Mouse (Mus musculus): Measurements from ENCODE around the gene Il11ra1. TPM values are rescaled to one million over a fixed set of nuclear protein-coding genes. Genes with fewer than 3 reads are reported as not detected.

Gene Il11ra1
- polyA plus RNA-seq, 1 experiment from 2014 or later = 142 TPM

- H3K9me3 ChIP-seq (replicated peaks; ENCODE audit: control insufficient read depth, low read length) = no peaks in the 10 kb centered on the region
- no peaks in the 10 kb centered on the region for H3K27me3 ChIP-seq (ENCODE audit: control insufficient read depth, insufficient read depth, low read length)
- H3K4me2 ChIP-seq (ENCODE audit: low read depth, low read length) = no peak overlapping the region
- 59% methylated on average over 4 of the region's 4 CpGs for WGBS
- peaks cover 32% of the 10 kb centered on the region for H3K4me1 ChIP-seq (ENCODE audit: control insufficient read depth, insufficient read depth, low read length)
- no peak overlapping the region for H3K4me3 ChIP-seq (ENCODE audit: low read length)
- H3K9ac ChIP-seq (ENCODE audit: low read length) = no peak overlapping the region
- no peaks in the 10 kb centered on the region; the same call in 1 of the 2 replicates for H3K36me3 ChIP-seq (ENCODE audit: control insufficient read depth, insufficient read depth)
- H3K27ac ChIP-seq (ENCODE audit: low read length) = no peak overlapping the region
- ATAC-seq (replicated peaks; ENCODE audit: extremely low read depth, insufficient read depth, low FRiP score) = no peak
These were observed 10.4 kb downstream of the Il11ra1 start for GRCm38 (mm10) chr4:41710229-41710628.

GRCm38 (mm10) chr4:41711705-41712375 is 12.1 kb downstream of the Il11ra1 start:
- Histone ChIP-seq H3K36me3 (ENCODE audit: control insufficient read depth, insufficient read depth) (no peaks in the 10 kb centered on the region; the same call in 1 of the 2 replicates), H3K9ac (ENCODE audit: low read length) (peak overlapping the region; percentile 98), H3K4me3 (ENCODE audit: low read length) (peak overlapping the region; percentile 88), H3K27me3 (ENCODE audit: control insufficient read depth, insufficient read depth, low read length) (no peaks in the 10 kb centered on the region), H3K9me3 (replicated peaks; ENCODE audit: control insufficient read depth, low read length) (no peaks in the 10 kb centered on the region), H3K4me1 (ENCODE audit: control insufficient read depth, insufficient read depth, low read length) (peaks cover 23% of the 10 kb centered on the region), H3K4me2 (ENCODE audit: low read depth, low read length) (peak overlapping the region; percentile 81), H3K27ac (ENCODE audit: low read length) (no peak overlapping the region)
- no peak for ATAC-seq (replicated peaks; ENCODE audit: extremely low read depth, insufficient read depth, low FRiP score)
- WGBS = 69% methylated on average over 16 of the region's 16 CpGs

GRCm38 (mm10) chr4:41712421-41713196 is 12.8 kb downstream of the Il11ra1 start:
- 34% methylated on average over 31 of the region's 31 CpGs for WGBS
- H3K4me2 ChIP-seq (ENCODE audit: low read depth, low read length) = peak overlapping the region; percentile 81
- no peaks in the 10 kb centered on the region for H3K9me3 ChIP-seq (replicated peaks; ENCODE audit: control insufficient read depth, low read length)
- no peaks in the 10 kb centered on the region; the same call in 1 of the 2 replicates for H3K36me3 ChIP-seq (ENCODE audit: control insufficient read depth, insufficient read depth)
- peak overlapping the region; percentile 88 for H3K4me3 ChIP-seq (ENCODE audit: low read length)
- peak overlapping the region; percentile 75 for H3K27ac ChIP-seq (ENCODE audit: low read length)
- H3K4me1 ChIP-seq (ENCODE audit: control insufficient read depth, insufficient read depth, low read length) = peaks cover 19% of the 10 kb centered on the region
- no peak; the same call in 1 of the 2 replicates for ATAC-seq (replicated peaks; ENCODE audit: extremely low read depth, insufficient read depth, low FRiP score)
- H3K27me3 ChIP-seq (ENCODE audit: control insufficient read depth, insufficient read depth, low read length) = no peaks in the 10 kb centered on the region
- H3K9ac ChIP-seq (ENCODE audit: low read length) = peak overlapping the region; percentile 98

- H3K36me3 ChIP-seq (ENCODE audit: control insufficient read depth, insufficient read depth) = peaks cover 4% of the 10 kb centered on the region; the same call in 1 of the 2 replicates
- H3K27ac ChIP-seq (ENCODE audit: low read length) = peak within 1 kb of the TSS; percentile 75
- peak within 1 kb of the TSS; percentile 81 for H3K4me2 ChIP-seq (ENCODE audit: low read depth, low read length)
- no peaks in the 10 kb centered on the region for H3K9me3 ChIP-seq (replicated peaks; ENCODE audit: control insufficient read depth, low read length)
- H3K27me3 ChIP-seq (ENCODE audit: control insufficient read depth, insufficient read depth, low read length) = no peaks in the 10 kb centered on the region
- peaks cover 19% of the 10 kb centered on the region for H3K4me1 ChIP-seq (ENCODE audit: control insufficient read depth, insufficient read depth, low read length)
- WGBS = under 1% methylated on average over 61 of the region's 61 CpGs
- H3K9ac ChIP-seq (ENCODE audit: low read length) = peak within 1 kb of the TSS; percentile 98
- peak within 1 kb of the TSS; percentile 88 for H3K4me3 ChIP-seq (ENCODE audit: low read length)
- peak; percentile 75 for ATAC-seq (replicated peaks; ENCODE audit: extremely low read depth, insufficient read depth, low FRiP score)
These were observed 13.6 kb downstream of the Il11ra1 start, which contains the start of gene Rpp25l for GRCm38 (mm10) chr4:41713197-41714067. Gene Rpp25l, minus strand, starts transcription at chr4:41713534.

GRCm38 (mm10) chr4:41714276-41714675 is 14.5 kb downstream of the Il11ra1 start:
- Histone ChIP-seq H3K36me3 (ENCODE audit: control insufficient read depth, insufficient read depth) (peaks cover 10% of the 10 kb centered on the region), H3K27ac (ENCODE audit: low read length) (no peak overlapping the region), H3K4me1 (ENCODE audit: control insufficient read depth, insufficient read depth, low read length) (peaks cover 19% of the 10 kb centered on the region), H3K4me3 (ENCODE audit: low read length) (peak overlapping the region; percentile 88), H3K27me3 (ENCODE audit: control insufficient read depth, insufficient read depth, low read length) (no peaks in the 10 kb centered on the region), H3K4me2 (ENCODE audit: low read depth, low read length) (peak overlapping the region; percentile 81), H3K9me3 (replicated peaks; ENCODE audit: control insufficient read depth, low read length) (no peaks in the 10 kb centered on the region), H3K9ac (ENCODE audit: low read length) (no peak overlapping the region)
- 15% methylated on average over 8 of the region's 8 CpGs for WGBS
- 0 out of 2 replicates have a peak, but pooled peaks have one; percentile 34 for ATAC-seq (replicated peaks; ENCODE audit: extremely low read depth, insufficient read depth, low FRiP score)

GRCm38 (mm10) chr4:41715082-41715481 is 15.3 kb downstream of the Il11ra1 start:
- Histone ChIP-seq H3K27ac (ENCODE audit: low read length) (no peak overlapping the region), H3K9ac (ENCODE audit: low read length) (no peak overlapping the region), H3K4me1 (ENCODE audit: control insufficient read depth, insufficient read depth, low read length) (peaks cover 19% of the 10 kb centered on the region), H3K4me3 (ENCODE audit: low read length) (no peak overlapping the region), H3K36me3 (ENCODE audit: control insufficient read depth, insufficient read depth) (peaks cover 14% of the 10 kb centered on the region), H3K27me3 (ENCODE audit: control insufficient read depth, insufficient read depth, low read length) (no peaks in the 10 kb centered on the region), H3K9me3 (replicated peaks; ENCODE audit: control insufficient read depth, low read length) (no peaks in the 10 kb centered on the region), H3K4me2 (ENCODE audit: low read depth, low read length) (no peak overlapping the region)
- 63% methylated on average over 8 of the region's 8 CpGs for WGBS
- no peak for ATAC-seq (replicated peaks; ENCODE audit: extremely low read depth, insufficient read depth, low FRiP score)

- Histone ChIP-seq H3K27me3 (ENCODE audit: control insufficient read depth, insufficient read depth, low read length) (no peaks in the 10 kb centered on the region), H3K9me3 (replicated peaks; ENCODE audit: control insufficient read depth, low read length) (no peaks in the 10 kb centered on the region), H3K9ac (ENCODE audit: low read length) (no peak overlapping the region), H3K36me3 (ENCODE audit: control insufficient read depth, insufficient read depth) (peaks cover 14% of the 10 kb centered on the region), H3K4me1 (ENCODE audit: control insufficient read depth, insufficient read depth, low read length) (peaks cover 19% of the 10 kb centered on the region), H3K4me3 (ENCODE audit: low read length) (no peak overlapping the region), H3K27ac (ENCODE audit: low read length) (no peak overlapping the region), H3K4me2 (ENCODE audit: low read depth, low read length) (no peak overlapping the region)
- 87% methylated on average over 5 of the region's 5 CpGs for WGBS
- no peak for ATAC-seq (replicated peaks; ENCODE audit: extremely low read depth, insufficient read depth, low FRiP score)
These were observed 15.8 kb downstream of the Il11ra1 start for GRCm38 (mm10) chr4:41715596-41715995.

- WGBS = 57% methylated on average over 6 of the region's 6 CpGs
- no peak for ATAC-seq (replicated peaks; ENCODE audit: extremely low read depth, insufficient read depth, low FRiP score)
These were observed 17.0 kb downstream of the Il11ra1 start for GRCm38 (mm10) chr4:41716834-41717233.

More at GRCm38 (mm10) chr4:41716834-41717233, 17.0 kb downstream of the Il11ra1 start:
- Histone ChIP-seq H3K4me3 (ENCODE audit: low read length) (no peak overlapping the region), H3K9me3 (replicated peaks; ENCODE audit: control insufficient read depth, low read length) (no peaks in the 10 kb centered on the region), H3K36me3 (ENCODE audit: control insufficient read depth, insufficient read depth) (peaks cover 14% of the 10 kb centered on the region), H3K27me3 (ENCODE audit: control insufficient read depth, insufficient read depth, low read length) (no peaks in the 10 kb centered on the region), H3K4me1 (ENCODE audit: control insufficient read depth, insufficient read depth, low read length) (peaks cover 18% of the 10 kb centered on the region), H3K9ac (ENCODE audit: low read length) (no peak overlapping the region), H3K27ac (ENCODE audit: low read length) (no peak overlapping the region), H3K4me2 (ENCODE audit: low read depth, low read length) (no peak overlapping the region)
